Mouse (Mus musculus) forebrain, embryonic 10.5 days (tissue): Measurements from ENCODE around the gene Cltb. TPM values are rescaled to one million over a fixed set of nuclear protein-coding genes. Genes with fewer than 3 reads are reported as not detected.

Source experiments
- DNase-seq: peaks from one replicate; pipeline ENCODE4 v3.0.0-alpha.2; 2017; ENCODE audit warnings: low spot score; ENCODE audit errors: extremely low spot score
- H3K27ac ChIP-seq: fragments of 300-500 bp; sonication (generic); 2 replicates; pipeline ENCODE4 v1.5.1; 2016; ENCODE audit warnings: mild to moderate bottlenecking
- H3K27me3 ChIP-seq: fragments of 300-500 bp; sonication (generic); 2 replicates; pipeline ENCODE4 v1.6.1; 2016; ENCODE audit warnings: mild to moderate bottlenecking; ENCODE audit not compliant: poor library complexity, severe bottlenecking
- H3K36me3 ChIP-seq: fragments of 300-500 bp; sonication (generic); replicated peaks from 2 replicates; pipeline ENCODE4 v1.6.1; 2016; ENCODE audit warnings: mild to moderate bottlenecking, moderate library complexity
- H3K4me1 ChIP-seq: fragments of 300-500 bp; sonication (generic); 2 replicates; pipeline ENCODE4 v1.6.1; 2016
- H3K4me3 ChIP-seq: fragments of 300-500 bp; sonication (generic); 2 replicates; pipeline ENCODE4 v1.5.1; 2016; ENCODE audit warnings: mild to moderate bottlenecking, moderate library complexity
- H3K9me3 ChIP-seq: fragments of 300-500 bp; sonication (generic); 2 replicates; pipeline ENCODE4 v1.6.1; 2016; ENCODE audit warnings: mild to moderate bottlenecking, moderate library complexity
- WGBS: fragments of 180-500 bp; shearing (Covaris S2); methylation state at CpG from one replicate; pipeline ENCODE4 v1.1.7; 2016; 5-methylcytosine and 5-hydroxymethylcytosine counted together
- polyA plus RNA-seq: library from polyadenylated mRNA; unstranded; fragments of >200 nt; fragmentation: Nextera tagmentation; extraction: Ambion mirVana; gene quantifications from 2 replicates; pipeline ENCODE4 v1.2.1, GENCODE M21; 2016

Cltb gene
- polyA plus RNA-seq, 1 experiment from 2014 or later: 15.3 TPM

DNA sequence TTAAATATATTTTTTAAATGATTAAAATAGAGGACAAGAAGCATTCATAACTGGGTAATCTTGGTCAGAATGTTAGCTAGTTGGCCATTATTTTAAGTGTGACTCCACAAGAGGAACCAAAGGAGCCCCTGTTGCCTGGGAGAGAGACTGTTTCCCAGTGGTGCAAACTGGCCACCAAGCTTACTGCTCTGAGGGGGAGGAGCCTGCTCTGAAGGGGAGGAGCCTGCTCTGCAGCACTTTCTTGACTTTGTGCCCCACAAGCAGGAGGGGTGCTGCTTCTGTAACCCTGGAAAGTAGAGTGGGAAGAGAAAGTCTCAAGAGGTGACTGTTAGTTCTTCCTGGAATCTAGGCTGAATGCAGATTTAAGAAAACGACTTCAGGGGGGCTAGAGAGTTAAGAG is 41.9 kb downstream of the Cltb start:
- H3K27ac ChIP-seq: no peak overlapping the region
- H3K9me3 ChIP-seq: no peaks in the 10 kb centered on the region
- no peak for DNase-seq
- no peak overlapping the region for H3K4me3 ChIP-seq
- 51% methylated on average over 1 of the region's 1 CpGs for WGBS
- peaks cover 17% of the 10 kb centered on the region for H3K27me3 ChIP-seq
- H3K4me1 ChIP-seq: peaks cover 22% of the 10 kb centered on the region
- H3K36me3 ChIP-seq: no peaks in the 10 kb centered on the region

GRCm38 (mm10) chr13:54568380-54568779 is 42.8 kb downstream of the Cltb start:
- Histone ChIP-seq H3K36me3 (peaks cover 5% of the 10 kb centered on the region), H3K4me3 (no peak overlapping the region), H3K9me3 (no peaks in the 10 kb centered on the region), H3K27me3 (peaks cover 8% of the 10 kb centered on the region), H3K4me1 (peaks cover 27% of the 10 kb centered on the region), H3K27ac (no peak overlapping the region)
- no peak for DNase-seq
- 42% methylated on average over 5 of the region's 5 CpGs for WGBS

- H3K4me1 ChIP-seq: peaks cover 19% of the 10 kb centered on the region
- no peaks in the 10 kb centered on the region for H3K9me3 ChIP-seq
- peak overlapping the region; percentile 96 for H3K27ac ChIP-seq
- H3K36me3 ChIP-seq: peaks cover 31% of the 10 kb centered on the region
- WGBS: 37% methylated on average over 8 of the region's 8 CpGs
- DNase-seq: peak; percentile 58
- H3K27me3 ChIP-seq: no peaks in the 10 kb centered on the region
- peak overlapping the region; percentile 97 for H3K4me3 ChIP-seq
Measured at GRCm38 (mm10) chr13:54565594-54566345, 45.4 kb downstream of the Cltb start.

- under 1% methylated on average over 27 of the region's 27 CpGs for whole genome bisulfite sequencing
Measured at GRCm38 (mm10) chr13:54565201-54565581, 46.0 kb downstream of the Cltb start, which contains the start of gene 4833439L19Rik. 4833439L19Rik (minus strand) TSS chr13:54565435.

GRCm38 (mm10) chr13:54564232-54565200 is 46.6 kb downstream of the Cltb start:
- peak overlapping the region; percentile 97 for H3K4me3 ChIP-seq
- H3K9me3 ChIP-seq: no peaks in the 10 kb centered on the region
- peaks cover 44% of the 10 kb centered on the region for H3K36me3 ChIP-seq
- WGBS: 14% methylated on average over 45 of the region's 45 CpGs
- peak overlapping the region; percentile 96 for H3K27ac ChIP-seq
- no peaks in the 10 kb centered on the region for H3K27me3 ChIP-seq
- peaks cover 19% of the 10 kb centered on the region for H3K4me1 ChIP-seq
- DNase-seq: peak; percentile 45

More at GRCm38 (mm10) chr13:54565201-54565581, 46.0 kb downstream of the Cltb start, which contains the start of gene 4833439L19Rik:
- Histone ChIP-seq H3K9me3 (no peaks in the 10 kb centered on the region), H3K27me3 (no peaks in the 10 kb centered on the region), H3K27ac (peak within 1 kb of the TSS; percentile 96), H3K4me3 (peak within 1 kb of the TSS; percentile 97), H3K36me3 (peaks cover 37% of the 10 kb centered on the region), H3K4me1 (peaks cover 19% of the 10 kb centered on the region)
- DNase-seq: peak; percentile 92

DNA sequence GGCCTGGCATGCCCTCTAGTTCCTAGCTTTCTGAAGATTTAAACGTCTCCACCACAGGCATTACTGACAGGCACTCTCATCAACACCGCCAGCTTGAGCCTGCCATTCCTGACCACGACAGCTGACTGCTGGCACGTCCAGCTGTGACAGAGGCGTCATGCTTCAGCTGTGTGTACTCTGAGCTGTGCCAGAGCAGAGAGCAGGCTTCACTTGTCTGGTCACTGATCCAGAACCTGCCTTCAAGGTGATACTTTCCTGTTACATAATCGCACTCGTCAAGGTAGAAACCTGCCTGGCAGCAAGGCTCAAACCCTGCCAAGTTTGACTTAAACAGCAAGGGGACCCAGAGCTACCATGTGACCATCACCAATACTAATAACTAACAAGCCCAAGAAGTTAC is 48.6 kb downstream of the Cltb start:
- Histone ChIP-seq H3K4me3 (no peak overlapping the region), H3K4me1 (peaks cover 19% of the 10 kb centered on the region), H3K36me3 (peaks cover 63% of the 10 kb centered on the region), H3K27ac (no peak overlapping the region), H3K9me3 (no peaks in the 10 kb centered on the region), H3K27me3 (no peaks in the 10 kb centered on the region)
- DNase-seq: no peak
- 88% methylated on average over 7 of the region's 7 CpGs for WGBS

DNA sequence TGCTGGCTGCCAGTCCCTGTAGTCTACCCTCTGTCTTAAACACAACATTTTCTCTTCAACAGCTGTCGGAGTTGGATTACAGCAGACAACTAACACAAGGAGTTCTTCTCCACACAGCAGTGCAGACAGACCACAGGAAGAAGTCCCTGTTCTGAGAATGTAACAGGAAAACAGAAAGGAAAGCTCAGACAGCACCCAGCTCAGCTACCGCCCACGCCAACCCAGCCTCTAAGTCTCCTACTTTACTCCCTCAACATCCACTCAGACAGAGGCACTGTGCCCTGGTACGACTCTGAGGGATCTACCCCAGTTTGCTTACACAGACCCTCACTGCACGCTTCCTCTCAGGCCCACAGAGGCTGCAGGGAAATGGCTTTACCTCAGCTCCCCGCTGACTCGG is 50.5 kb downstream of the Cltb start:
- DNase-seq: no peak
- WGBS: 93% methylated on average over 7 of the region's 7 CpGs
- Histone ChIP-seq H3K9me3 (no peaks in the 10 kb centered on the region), H3K36me3 (peaks cover 83% of the 10 kb centered on the region), H3K27ac (no peak overlapping the region), H3K27me3 (no peaks in the 10 kb centered on the region), H3K4me1 (peaks cover 15% of the 10 kb centered on the region), H3K4me3 (no peak overlapping the region)

GRCm38 (mm10) chr13:54559656-54560055 is 51.5 kb downstream of the Cltb start:
- Histone ChIP-seq H3K27me3 (no peaks in the 10 kb centered on the region), H3K27ac (no peak overlapping the region), H3K36me3 (peaks cover 92% of the 10 kb centered on the region), H3K9me3 (no peaks in the 10 kb centered on the region), H3K4me3 (no peak overlapping the region), H3K4me1 (peaks cover 10% of the 10 kb centered on the region)
- no peak for DNase-seq
- WGBS: 96% methylated on average over 2 of the region's 2 CpGs

DNA sequence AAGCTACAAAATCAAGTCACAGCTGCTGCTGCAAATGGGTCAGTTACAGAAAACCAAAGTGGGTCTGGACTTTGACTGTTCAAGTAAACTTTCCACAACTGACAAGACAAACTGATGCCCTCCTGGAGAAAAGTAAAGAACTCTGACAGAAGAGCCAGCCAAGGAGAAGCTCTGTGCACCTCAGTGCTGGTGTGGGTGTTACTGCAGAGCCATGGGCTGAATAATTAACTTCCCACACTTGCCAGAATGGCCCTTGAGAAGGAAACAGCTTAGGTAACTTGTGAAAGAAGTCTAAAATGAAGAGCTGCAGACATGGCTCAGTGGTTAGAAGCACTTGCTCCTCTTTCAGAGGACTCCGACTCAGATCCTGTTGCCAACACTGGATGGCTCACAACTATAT is 53.5 kb downstream of the Cltb start:
- Histone ChIP-seq H3K36me3 (peaks cover 99% of the 10 kb centered on the region), H3K9me3 (no peaks in the 10 kb centered on the region)

DNA sequence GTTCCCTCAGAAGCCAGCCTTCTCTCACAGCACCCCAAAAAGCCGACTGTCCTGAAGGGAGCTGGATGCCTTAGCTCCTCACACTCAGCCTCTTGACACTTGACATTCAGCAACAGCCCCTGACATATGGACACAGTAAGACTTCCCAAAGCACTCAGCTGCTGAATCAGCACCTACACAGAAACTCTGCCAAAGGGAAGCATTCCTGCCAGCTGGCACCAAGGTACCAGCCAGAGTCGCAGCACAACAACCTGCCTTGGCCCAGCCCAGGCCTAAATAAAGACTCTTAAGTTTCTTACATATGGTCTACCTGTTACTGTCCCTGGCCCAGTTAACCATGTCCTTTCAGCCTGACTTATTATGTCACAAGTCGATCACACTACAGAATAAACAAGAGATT is 54.3 kb downstream of the Cltb start:
- no peak for DNase-seq
- Histone ChIP-seq H3K9me3 (no peaks in the 10 kb centered on the region), H3K4me1 (no peaks in the 10 kb centered on the region), H3K4me3 (no peak overlapping the region), H3K36me3 (peaks cover 99% of the 10 kb centered on the region), H3K27ac (no peak overlapping the region), H3K27me3 (no peaks in the 10 kb centered on the region)
- WGBS: 90% methylated on average over 3 of the region's 3 CpGs

More for the DNA sequence above, 53.5 kb downstream of the Cltb start:
- Histone ChIP-seq H3K27ac (no peak overlapping the region), H3K4me3 (no peak overlapping the region), H3K27me3 (no peaks in the 10 kb centered on the region), H3K4me1 (no peaks in the 10 kb centered on the region)
- WGBS: 97% methylated on average over 1 of the region's 1 CpGs
- DNase-seq: no peak

GRCm38 (mm10) chr13:54556176-54556575 is 55.0 kb downstream of the Cltb start:
- WGBS: 96% methylated on average over 9 of the region's 9 CpGs

DNA sequence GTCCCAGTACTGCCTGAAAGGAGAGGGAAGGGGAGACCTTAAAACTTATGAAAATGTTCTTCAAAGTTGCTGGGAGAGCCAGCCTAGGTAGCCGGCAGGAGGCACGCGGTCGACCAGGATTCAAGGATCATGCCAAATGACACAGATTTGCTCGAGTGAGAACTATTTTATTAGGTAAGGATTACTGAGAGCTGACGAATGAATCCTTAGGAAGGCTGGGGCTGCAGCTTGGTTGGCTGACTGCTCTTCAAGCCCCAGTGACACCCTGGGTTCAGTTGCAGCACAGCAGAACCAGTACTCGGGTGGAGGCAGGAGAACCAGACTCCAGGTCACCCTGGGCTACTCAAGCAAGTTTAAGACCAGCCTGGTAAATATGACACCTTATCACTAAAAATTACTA is 63.1 kb downstream of the Cltb start:
- no peaks in the 10 kb centered on the region for H3K27me3 ChIP-seq
- no peak for DNase-seq
- H3K4me1 ChIP-seq: no peaks in the 10 kb centered on the region
- H3K9me3 ChIP-seq: no peaks in the 10 kb centered on the region
- no peak overlapping the region for H3K4me3 ChIP-seq
- H3K36me3 ChIP-seq: peaks cover 81% of the 10 kb centered on the region
- 89% methylated on average over 7 of the region's 7 CpGs for WGBS
- no peak overlapping the region for H3K27ac ChIP-seq

More at GRCm38 (mm10) chr13:54556176-54556575, 55.0 kb downstream of the Cltb start:
- Histone ChIP-seq H3K27ac (no peak overlapping the region), H3K4me3 (no peak overlapping the region), H3K4me1 (no peaks in the 10 kb centered on the region), H3K36me3 (peaks cover 99% of the 10 kb centered on the region), H3K27me3 (no peaks in the 10 kb centered on the region), H3K9me3 (no peaks in the 10 kb centered on the region)
- DNase-seq: no peak
